Mouse (Mus musculus) C2C12 (cell line): Measurements from ENCODE around the gene Nr3c2. TPM values are rescaled to one million over a fixed set of nuclear protein-coding genes. Genes with fewer than 3 reads are reported as not detected.

ENCODE experiments used
- H3K27me3 ChIP-seq: one replicate; pipeline ENCODE4 v1.6.1; 2011; ENCODE audit not compliant: control insufficient read depth, insufficient read depth, insufficient read length
- H3K36me3 ChIP-seq: one replicate; pipeline ENCODE4 v1.6.1; 2011; ENCODE audit not compliant: control insufficient read depth, insufficient read depth
- H3K4me3 ChIP-seq: one replicate; pipeline ENCODE4 v1.5.1; 2011; ENCODE audit warnings: mild to moderate bottlenecking, control low read depth; ENCODE audit not compliant: poor library complexity, insufficient read depth, severe bottlenecking
- H3K79me2 ChIP-seq: one replicate; pipeline ENCODE4 v1.6.1; 2011; ENCODE audit not compliant: control insufficient read depth, insufficient read depth
- H3K79me3 ChIP-seq: one replicate; pipeline ENCODE4 v1.6.1; 2011; ENCODE audit warnings: low read depth, control low read depth
- H3ac ChIP-seq: one replicate; pipeline ENCODE3; 2011; ENCODE audit warnings: low read depth; ENCODE audit not compliant: control insufficient read depth, insufficient read length
- CEBPB ChIP-seq: IDR thresholded peaks from one replicate; pipeline ENCODE4 v1.6.1; 2011; ENCODE audit warnings: low read depth, mild to moderate bottlenecking, control low read depth, moderate library complexity
- CTCF ChIP-seq: IDR thresholded peaks from one replicate; pipeline ENCODE4 v1.5.1; 2011; ENCODE audit not compliant: control insufficient read depth, insufficient read depth, insufficient read length
- FOSL1 ChIP-seq: IDR thresholded peaks from one replicate; pipeline ENCODE4 v1.8.0; 2011; ENCODE audit warnings: mild to moderate bottlenecking, low read length; ENCODE audit not compliant: poor library complexity, insufficient read depth, severe bottlenecking
- MAX ChIP-seq: IDR thresholded peaks from one replicate; pipeline ENCODE4 v1.6.1; 2011; ENCODE audit warnings: mild to moderate bottlenecking, control low read depth
- MYOD1 ChIP-seq: IDR thresholded peaks from one replicate; pipeline ENCODE4 v1.6.1; 2011; ENCODE audit warnings: low read depth; ENCODE audit not compliant: control insufficient read depth, insufficient read length
- MYOG ChIP-seq: IDR thresholded peaks from one replicate; pipeline ENCODE4 v1.6.1; 2011; ENCODE audit not compliant: control insufficient read depth, insufficient read length; ENCODE audit errors: extremely low read depth
- USF1 ChIP-seq: IDR thresholded peaks from one replicate; pipeline ENCODE4 v1.6.1; 2011; ENCODE audit warnings: low read depth, mild to moderate bottlenecking, control low read depth, moderate library complexity
- polyA plus RNA-seq: library from polyadenylated mRNA; unstranded; fragments of >200 nt; fragmentation: generic; extraction: Trizol; gene quantifications from one replicate; pipeline ENCODE4 v1.2.1, GENCODE M21; 2012; ENCODE audit warnings: missing spikeins

Nr3c2 gene
- polyA plus RNA-seq, 1 experiment = 0.04 TPM

GRCm38 (mm10) chr8:77055492-77056021 lies 156.3 kb downstream of the Nr3c2 start:
- Histone ChIP-seq H3K79me3 (no peaks in the 10 kb centered on the region), H3K4me3 (no peak overlapping the region), H3K27me3 (no peaks in the 10 kb centered on the region), H3ac (no peak overlapping the region), H3K79me2 (no peaks in the 10 kb centered on the region), H3K36me3 (no peaks in the 10 kb centered on the region)
- TF ChIP-seq CEBPB (no peak), MYOG (no peak), FOSL1 (no peak), CTCF (no peak), USF1 (no peak), MAX (no peak)

- no peaks in the 10 kb centered on the region for H3K79me2 ChIP-seq
- TF ChIP-seq CTCF (no peak), MAX (no peak), FOSL1 (no peak), CEBPB (no peak), MYOD1 (no peak), USF1 (no peak), MYOG (no peak)
- H3K79me3 ChIP-seq = no peaks in the 10 kb centered on the region
Observed at GRCm38 (mm10) chr8:77056853-77057252, 157.6 kb downstream of the Nr3c2 start.

GRCm38 (mm10) chr8:77082687-77083086 lies 183.4 kb downstream of the Nr3c2 start:
- no peak for TF ChIP-seq USF1
- no peak for TF ChIP-seq MYOG
- TF ChIP-seq MYOD1 = no peak
- TF ChIP-seq CTCF = no peak
- no peak for TF ChIP-seq FOSL1
- no peak for TF ChIP-seq CEBPB
- TF ChIP-seq MAX = no peak
- H3K79me3 ChIP-seq = no peaks in the 10 kb centered on the region
- no peak overlapping the region for H3K4me3 ChIP-seq
- no peaks in the 10 kb centered on the region for H3K27me3 ChIP-seq
- H3K79me2 ChIP-seq = no peaks in the 10 kb centered on the region
- H3ac ChIP-seq = no peak overlapping the region
- no peaks in the 10 kb centered on the region for H3K36me3 ChIP-seq

More at GRCm38 (mm10) chr8:77056853-77057252, 157.6 kb downstream of the Nr3c2 start:
- Histone ChIP-seq H3K27me3 (no peaks in the 10 kb centered on the region), H3K4me3 (no peak overlapping the region), H3ac (no peak overlapping the region), H3K36me3 (no peaks in the 10 kb centered on the region)

GRCm38 (mm10) chr8:77086036-77086435 lies 186.8 kb downstream of the Nr3c2 start:
- H3K79me3 ChIP-seq = no peaks in the 10 kb centered on the region
- H3K4me3 ChIP-seq = no peak overlapping the region
- no peaks in the 10 kb centered on the region for H3K79me2 ChIP-seq
- H3K27me3 ChIP-seq = no peaks in the 10 kb centered on the region
- H3K36me3 ChIP-seq = no peaks in the 10 kb centered on the region
- TF ChIP-seq MYOG = no peak
- no peak for TF ChIP-seq FOSL1
- no peak for TF ChIP-seq MAX
- no peak for TF ChIP-seq CEBPB
- TF ChIP-seq USF1 = no peak
- TF ChIP-seq MYOD1 = no peak
- no peak for TF ChIP-seq CTCF
- no peak overlapping the region for H3ac ChIP-seq

GRCm38 (mm10) chr8:77096721-77097120 lies 197.5 kb downstream of the Nr3c2 start:
- Histone ChIP-seq H3K36me3 (no peaks in the 10 kb centered on the region), H3ac (no peak overlapping the region), H3K27me3 (no peaks in the 10 kb centered on the region), H3K4me3 (no peak overlapping the region), H3K79me3 (no peaks in the 10 kb centered on the region), H3K79me2 (no peaks in the 10 kb centered on the region)
- TF ChIP-seq MYOG (no peak), MAX (no peak), USF1 (no peak), MYOD1 (no peak), CEBPB (no peak), CTCF (no peak), FOSL1 (no peak)

GRCm38 (mm10) chr8:77098101-77098500 lies 198.9 kb downstream of the Nr3c2 start:
- Histone ChIP-seq H3K79me2 (no peaks in the 10 kb centered on the region), H3K4me3 (no peak overlapping the region), H3ac (no peak overlapping the region), H3K27me3 (no peaks in the 10 kb centered on the region), H3K79me3 (no peaks in the 10 kb centered on the region), H3K36me3 (no peaks in the 10 kb centered on the region)
- TF ChIP-seq USF1 = no peak
- TF ChIP-seq FOSL1 = no peak
- TF ChIP-seq MAX = no peak
- no peak for TF ChIP-seq MYOG
- TF ChIP-seq CTCF = no peak
- no peak for TF ChIP-seq CEBPB
- no peak for TF ChIP-seq MYOD1
